Mouse (Mus musculus) liver, embryonic 16.5 days (tissue): Measurements from ENCODE around the gene Smim24. TPM values are rescaled to one million over a fixed set of nuclear protein-coding genes. Genes with fewer than 3 reads are reported as not detected.

Experiments
- ATAC-seq: fragments of 200-750 bp; cut with Nextera tagmentation; 2 replicates; pipeline ENCODE4 v1.8.0; 2017; ENCODE audit warnings: low read depth, mild to moderate bottlenecking, moderate number of reproducible peaks, moderate library complexity
- H3K27ac ChIP-seq: fragments of 300-500 bp; sonication (generic); 2 replicates; pipeline ENCODE4 v1.5.1; 2014; ENCODE audit warnings: mild to moderate bottlenecking, low read length
- H3K27me3 ChIP-seq: fragments of 300-500 bp; sonication (generic); 2 replicates; pipeline ENCODE4 v1.6.1; 2014; ENCODE audit warnings: low read depth, low read length, mixed read lengths; ENCODE audit not compliant: control insufficient read depth, insufficient read depth
- H3K36me3 ChIP-seq: fragments of 300-500 bp; sonication (generic); 2 replicates; pipeline ENCODE4 v1.6.1; 2014; ENCODE audit warnings: mild to moderate bottlenecking; ENCODE audit not compliant: control insufficient read depth, insufficient read depth
- H3K4me1 ChIP-seq: fragments of 300-500 bp; sonication (generic); 2 replicates; pipeline ENCODE4 v1.6.1; 2014; ENCODE audit warnings: low read depth, low read length, mixed read lengths; ENCODE audit not compliant: control insufficient read depth
- H3K4me2 ChIP-seq: fragments of 300-500 bp; sonication (generic); 2 replicates; pipeline ENCODE4 v1.6.1; 2014; ENCODE audit warnings: low read depth, low read length, mixed read lengths
- H3K4me3 ChIP-seq: fragments of 300-500 bp; sonication (generic); 2 replicates; pipeline ENCODE4 v1.5.1; 2014; ENCODE audit warnings: low read depth, mild to moderate bottlenecking, low read length
- H3K9ac ChIP-seq: fragments of 300-500 bp; sonication (generic); 2 replicates; pipeline ENCODE4 v1.6.1; 2014; ENCODE audit warnings: low read depth, low read length
- H3K9me3 ChIP-seq: fragments of 300-500 bp; sonication (generic); replicated peaks from 2 replicates; pipeline ENCODE4 v1.6.1; 2016; ENCODE audit warnings: low read length; ENCODE audit not compliant: control insufficient read depth
- WGBS: fragments of 180-500 bp; shearing (Covaris S2); extraction: QIAGEN DNeasy Blood & Tissue Kit; methylation state at CpG from one replicate; pipeline ENCODE4 v1.1.7; 2014; ENCODE audit not compliant: insufficient replicate concordance; 5-methylcytosine and 5-hydroxymethylcytosine counted together
- polyA plus RNA-seq: library from polyadenylated mRNA; unstranded; fragments of >200 nt; fragmentation: Nextera tagmentation; extraction: Ambion mirVana; gene quantifications from 2 replicates; pipeline ENCODE4 v1.2.1, GENCODE M21; 2015

Smim24 gene
- polyA plus RNA-seq, 1 experiment from 2014 or later: 4.1 TPM

GRCm38 (mm10) chr10:81377362-81377664 lies 15.5 kb upstream of the Smim24 start:
- peak overlapping the region; percentile 71 for H3K4me2 ChIP-seq
- peak overlapping the region; percentile 98 for H3K9ac ChIP-seq
- ATAC-seq: no peak
- no peaks in the 10 kb centered on the region for H3K27me3 ChIP-seq
- peak overlapping the region; percentile 88 for H3K27ac ChIP-seq
- H3K4me1 ChIP-seq: peaks cover 63% of the 10 kb centered on the region
- H3K36me3 ChIP-seq: peaks cover 39% of the 10 kb centered on the region
- H3K4me3 ChIP-seq: peak overlapping the region; percentile 85
- WGBS: 44% methylated on average over 2 of the region's 2 CpGs
- H3K9me3 ChIP-seq: no peaks in the 10 kb centered on the region

DNA sequence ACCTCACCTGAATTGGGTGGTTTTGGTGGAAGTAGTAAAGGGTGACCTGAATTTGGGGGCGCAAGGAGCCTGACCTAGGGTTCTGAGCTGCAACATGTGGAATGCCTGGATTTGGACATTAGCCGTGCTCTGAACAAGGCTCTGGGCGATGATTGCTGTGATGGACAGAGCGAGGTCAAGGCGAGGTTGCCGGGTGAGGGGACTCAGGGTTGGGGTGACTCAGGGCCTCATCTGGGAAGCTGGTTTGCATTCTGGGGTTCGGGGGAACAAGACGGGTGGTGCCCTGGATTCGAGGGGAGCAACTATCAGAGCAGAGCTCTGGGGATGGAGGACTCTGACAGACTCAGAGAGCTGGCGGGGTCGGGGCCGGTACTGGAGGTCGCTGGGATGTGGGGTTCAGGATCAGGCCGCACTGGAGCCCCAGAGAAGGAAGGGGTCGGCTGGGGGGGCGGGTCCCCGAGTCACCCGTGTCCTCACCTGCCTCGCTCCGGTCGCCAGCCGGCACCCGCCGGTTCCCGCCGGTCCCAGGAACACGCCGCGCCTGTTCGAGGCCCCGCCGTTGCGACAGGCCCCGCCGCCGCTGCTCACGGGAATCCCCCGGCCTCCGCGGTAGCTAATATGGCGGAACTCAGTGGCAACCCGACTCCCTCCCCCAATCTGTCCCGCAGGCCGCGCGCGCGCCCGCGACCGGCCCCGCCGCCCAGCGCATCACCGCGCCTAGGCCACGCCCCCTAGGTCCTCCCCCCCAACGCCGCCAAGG lies 14.9 kb upstream of the Smim24 start, which contains the start of gene Fzr1:
Fzr1 (minus strand) TSS at position 724 of the 760 bp plus-strand sequence.
- peaks cover 66% of the 10 kb centered on the region for H3K4me1 ChIP-seq
- no peaks in the 10 kb centered on the region for H3K27me3 ChIP-seq
- peak within 1 kb of the TSS; percentile 98 for H3K9ac ChIP-seq
- H3K4me2 ChIP-seq: peak within 1 kb of the TSS; percentile 83
- H3K27ac ChIP-seq: peak within 1 kb of the TSS; percentile 100
- WGBS: under 1% methylated on average over 42 of the region's 59 CpGs
- H3K36me3 ChIP-seq: peaks cover 33% of the 10 kb centered on the region
- no peak for ATAC-seq
- H3K9me3 ChIP-seq: no peaks in the 10 kb centered on the region
- peak within 1 kb of the TSS; percentile 85 for H3K4me3 ChIP-seq

GRCm38 (mm10) chr10:81378553-81379182 lies 14.2 kb upstream of the Smim24 start:
- WGBS: under 1% methylated on average over 44 of the region's 46 CpGs
- no peaks in the 10 kb centered on the region for H3K27me3 ChIP-seq
- H3K4me2 ChIP-seq: peak overlapping the region; percentile 83
- peak overlapping the region; percentile 100 for H3K27ac ChIP-seq
- H3K9ac ChIP-seq: peak overlapping the region; percentile 75
- H3K4me3 ChIP-seq: peak overlapping the region; percentile 85
- peaks cover 69% of the 10 kb centered on the region for H3K4me1 ChIP-seq
- no peaks in the 10 kb centered on the region for H3K9me3 ChIP-seq
- peaks cover 26% of the 10 kb centered on the region for H3K36me3 ChIP-seq
- ATAC-seq: peak; percentile 84

GRCm38 (mm10) chr10:81379183-81379553 lies 13.7 kb upstream of the Smim24 start:
- peaks cover 21% of the 10 kb centered on the region for H3K36me3 ChIP-seq
- peaks cover 66% of the 10 kb centered on the region for H3K4me1 ChIP-seq
- no peaks in the 10 kb centered on the region for H3K27me3 ChIP-seq
- H3K4me2 ChIP-seq: peak overlapping the region; percentile 83
- WGBS: 54% methylated on average over 3 of the region's 3 CpGs
- no peak for ATAC-seq
- peak overlapping the region; percentile 75 for H3K9ac ChIP-seq
- H3K27ac ChIP-seq: peak overlapping the region; percentile 100
- no peaks in the 10 kb centered on the region for H3K9me3 ChIP-seq
- H3K4me3 ChIP-seq: peak overlapping the region; percentile 69

DNA sequence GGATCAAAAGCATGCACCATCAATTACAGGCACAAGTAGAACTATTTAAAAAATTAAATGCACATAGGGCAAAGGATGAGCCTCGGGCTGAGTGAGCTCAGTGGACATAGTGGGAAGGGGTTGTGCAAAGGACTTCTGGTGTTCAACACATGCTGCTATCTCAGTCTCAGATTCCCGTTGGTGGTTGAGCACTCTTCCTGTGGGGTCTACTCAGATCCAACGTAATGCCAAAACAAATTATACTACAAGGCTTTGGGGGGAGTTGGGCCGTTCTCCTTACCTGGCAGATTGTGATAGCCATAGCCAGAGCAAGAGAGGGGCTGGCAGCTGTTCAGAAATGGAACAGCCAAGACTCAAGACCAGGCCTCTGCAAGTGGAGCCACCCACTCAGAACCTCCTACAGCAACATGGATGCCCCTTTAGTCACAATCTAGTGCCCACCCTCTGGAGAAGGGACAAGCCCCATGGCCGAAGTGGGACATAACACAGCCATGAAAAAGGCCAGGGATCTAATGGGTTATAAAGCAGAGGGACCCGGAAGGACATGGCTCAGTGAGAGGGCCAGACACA lies 13.0 kb upstream of the Smim24 start:
- 50% methylated on average over 6 of the region's 6 CpGs for WGBS
- Histone ChIP-seq H3K9ac (peak overlapping the region; percentile 75), H3K27ac (peak overlapping the region; percentile 100), H3K4me1 (peaks cover 66% of the 10 kb centered on the region), H3K4me3 (0 out of 2 replicates have a peak overlapping the region, but pooled peaks have one; percentile 69), H3K27me3 (no peaks in the 10 kb centered on the region), H3K9me3 (no peaks in the 10 kb centered on the region), H3K4me2 (peak overlapping the region; percentile 83), H3K36me3 (peaks cover 15% of the 10 kb centered on the region)
- no peak for ATAC-seq

DNA sequence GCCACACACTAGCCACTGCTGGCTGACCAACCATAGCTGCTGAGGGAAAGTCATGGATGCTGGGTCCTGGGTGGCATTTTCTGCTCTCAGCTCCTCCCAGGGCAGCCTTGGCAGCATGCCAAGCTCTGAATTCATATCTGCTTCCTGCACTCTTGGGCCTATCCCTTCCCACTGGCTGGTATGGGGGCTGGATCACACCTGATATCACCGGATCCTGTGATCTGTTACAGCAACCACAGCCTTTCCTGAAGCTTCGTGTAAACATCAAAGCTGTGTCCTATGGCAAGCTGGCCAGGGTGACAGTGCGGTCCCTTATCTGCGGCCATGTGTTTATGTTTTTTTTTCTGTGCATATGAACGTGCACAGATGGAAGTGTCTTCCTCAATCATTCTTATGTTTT lies 10.8 kb upstream of the Smim24 start:
- Histone ChIP-seq H3K9ac (peak overlapping the region; percentile 59), H3K36me3 (peaks cover 12% of the 10 kb centered on the region; the same call in 1 of the 2 replicates), H3K27ac (peak overlapping the region; percentile 100), H3K27me3 (no peaks in the 10 kb centered on the region), H3K4me1 (peaks cover 58% of the 10 kb centered on the region), H3K9me3 (no peaks in the 10 kb centered on the region), H3K4me2 (peak overlapping the region; percentile 46), H3K4me3 (peak overlapping the region; percentile 25)
- WGBS: 11% methylated on average over 5 of the region's 5 CpGs
- ATAC-seq: peak; percentile 75

- peak within 1 kb of the TSS; percentile 93 for H3K4me3 ChIP-seq
- no peaks in the 10 kb centered on the region for H3K9me3 ChIP-seq
- peak within 1 kb of the TSS; percentile 100 for H3K27ac ChIP-seq
- H3K4me2 ChIP-seq: peak within 1 kb of the TSS; percentile 91
- peak; percentile 76 for ATAC-seq
- peaks cover 26% of the 10 kb centered on the region for H3K36me3 ChIP-seq
- H3K27me3 ChIP-seq: no peaks in the 10 kb centered on the region
- H3K4me1 ChIP-seq: peaks cover 60% of the 10 kb centered on the region
- WGBS: 3% methylated on average over 50 of the region's 54 CpGs
- H3K9ac ChIP-seq: peak within 1 kb of the TSS; percentile 86
Measured at GRCm38 (mm10) chr10:81383802-81384604, 8.8 kb upstream of the Smim24 start, which contains the start of the genes Dohh and Gm48551. TSS of gene Dohh (plus strand) at chr10:81384428. TSS of gene Gm48551 (plus strand) at chr10:81384466.

- Histone ChIP-seq H3K9me3 (no peaks in the 10 kb centered on the region), H3K27me3 (no peaks in the 10 kb centered on the region), H3K4me1 (peaks cover 60% of the 10 kb centered on the region), H3K4me3 (peak overlapping the region; percentile 93), H3K9ac (peak overlapping the region; percentile 86), H3K4me2 (peak overlapping the region; percentile 91), H3K36me3 (peaks cover 26% of the 10 kb centered on the region), H3K27ac (peak overlapping the region; percentile 100)
- ATAC-seq: no peak
- under 1% methylated on average over 19 of the region's 19 CpGs for WGBS
Measured at GRCm38 (mm10) chr10:81384605-81384982, 8.3 kb upstream of the Smim24 start.
